Mouse (Mus musculus) midbrain, postnatal 0 days (tissue): ENCODE data around the gene Ubxn1. TPM values are rescaled to one million over a fixed set of nuclear protein-coding genes. Genes with fewer than 3 reads are reported as not detected.
"Not testable (repeated sequence)": the region's sequence is repeated elsewhere in the genome, so short reads cannot be mapped to it uniquely, and the experiment has no call there.

Experiments used
- ATAC-seq: fragments of 200-750 bp; cut with Nextera tagmentation; 2 replicates; pipeline ENCODE4 v1.8.0; 2017; ENCODE audit warnings: moderate number of reproducible peaks, mild to moderate bottlenecking, moderate TSS enrichment, moderate library complexity; ENCODE audit not compliant: low FRiP score
- DNase-seq: peaks from one replicate; pipeline ENCODE4 v3.0.0-alpha.2; 2015; ENCODE audit warnings: low spot score
- H3K27ac ChIP-seq: fragments of 300-500 bp; sonication (generic); 2 replicates; pipeline ENCODE4 v1.5.1; 2014; ENCODE audit warnings: low read depth, mild to moderate bottlenecking, low read length, mixed read lengths
- H3K27me3 ChIP-seq: fragments of 300-500 bp; sonication (generic); 2 replicates; pipeline ENCODE4 v1.6.1; 2014; ENCODE audit warnings: low read length, control low read depth, mixed read lengths; ENCODE audit not compliant: insufficient read depth
- H3K36me3 ChIP-seq: fragments of 300-500 bp; sonication (generic); 2 replicates; pipeline ENCODE4 v1.6.1; 2014; ENCODE audit warnings: low read length, control low read depth, mixed read lengths; ENCODE audit not compliant: insufficient read depth
- H3K4me1 ChIP-seq: fragments of 300-500 bp; sonication (generic); 2 replicates; pipeline ENCODE4 v1.6.1; 2014; ENCODE audit warnings: mild to moderate bottlenecking, control low read depth, antibody characterized with exemption, low read length, mixed read lengths; ENCODE audit not compliant: insufficient read depth
- H3K4me2 ChIP-seq: fragments of 300-500 bp; sonication (generic); 2 replicates; pipeline ENCODE4 v1.6.1; 2014; ENCODE audit warnings: low read depth, mild to moderate bottlenecking, low read length, mixed read lengths; ENCODE audit not compliant: poor library complexity, severe bottlenecking
- H3K4me3 ChIP-seq: fragments of 300-500 bp; sonication (generic); 2 replicates; pipeline ENCODE4 v1.5.1; 2014; ENCODE audit warnings: low read depth, mild to moderate bottlenecking, low read length, moderate library complexity
- H3K9ac ChIP-seq: fragments of 300-500 bp; sonication (generic); replicated peaks from 2 replicates; pipeline ENCODE4 v1.6.1; 2014; ENCODE audit warnings: mild to moderate bottlenecking, low read length, moderate library complexity, mixed read lengths; ENCODE audit not compliant: poor library complexity, severe bottlenecking
- H3K9me3 ChIP-seq: fragments of 300-500 bp; sonication (generic); 2 replicates; pipeline ENCODE4 v1.6.1; 2016; ENCODE audit warnings: low read length, control low read depth
- CTCF ChIP-seq: IDR thresholded peaks from 2 replicates; pipeline ENCODE4 v1.5.1; 2016; ENCODE audit warnings: antibody characterized with exemption, mild to moderate bottlenecking
- WGBS: fragments of 180-500 bp; shearing (Covaris S2); extraction: QIAGEN DNeasy Blood & Tissue Kit; methylation state at CpG from one replicate; pipeline ENCODE4 v1.1.7; 2014; 5-methylcytosine and 5-hydroxymethylcytosine counted together
- polyA plus RNA-seq: library from polyadenylated mRNA; unstranded; fragments of >200 nt; fragmentation: Nextera tagmentation; extraction: Ambion mirVana; gene quantifications from 2 replicates; pipeline ENCODE4 v1.2.1, GENCODE M21; 2015
- total RNA-seq: library from RNA; depleted of rRNA; stranded (reverse); fragments of >200 nt; gene quantifications from 2 replicates; pipeline ENCODE4 v1.2.3, GENCODE M21; 2014

Ubxn1 gene
- total and polyA plus RNA-seq, 2 experiments from 2014 or later, result 73.5 to 142 TPM

DNA sequence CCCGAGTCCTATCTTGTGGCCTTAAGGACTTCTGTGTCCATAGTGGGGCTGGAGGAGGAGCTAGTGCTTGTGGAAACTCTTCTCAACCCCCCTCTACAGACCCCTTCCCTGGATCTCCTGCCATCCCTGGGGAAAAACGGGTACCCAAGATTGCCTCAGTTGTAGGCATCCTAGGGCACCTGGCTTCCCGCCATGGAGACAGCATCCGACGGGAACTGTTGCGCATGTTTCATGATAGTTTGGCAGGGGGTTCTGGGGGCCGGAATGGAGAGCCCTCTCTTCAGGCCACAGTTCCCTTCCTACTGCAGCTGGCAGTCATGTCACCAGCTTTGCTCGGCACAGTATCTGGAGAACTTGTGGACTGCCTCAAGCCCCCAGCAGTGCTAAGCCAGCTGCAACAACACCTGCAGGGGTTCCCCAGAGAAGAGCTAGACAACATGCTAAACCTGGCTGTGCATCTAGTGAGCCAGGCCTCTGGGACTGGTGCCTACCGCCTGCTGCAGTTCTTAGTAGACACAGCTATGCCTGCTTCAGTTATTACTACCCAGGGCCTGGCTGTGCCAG lies 24.2 kb downstream of the Ubxn1 start:
- H3K4me2 ChIP-seq, result no peak overlapping the region
- H3K9me3 ChIP-seq, result no peaks in the 10 kb centered on the region
- H3K27me3 ChIP-seq, result no peaks in the 10 kb centered on the region
- no peak for ATAC-seq
- no peak overlapping the region for H3K27ac ChIP-seq
- H3K4me1 ChIP-seq, result peaks cover 6% of the 10 kb centered on the region
- no peak overlapping the region for H3K4me3 ChIP-seq
- no peak for TF ChIP-seq CTCF
- H3K9ac ChIP-seq, result no peak overlapping the region
- peaks cover 5% of the 10 kb centered on the region; the same call in 1 of the 2 replicates for H3K36me3 ChIP-seq
- DNase-seq, result no peak
- 93% methylated on average over 9 of the region's 9 CpGs for WGBS

DNA sequence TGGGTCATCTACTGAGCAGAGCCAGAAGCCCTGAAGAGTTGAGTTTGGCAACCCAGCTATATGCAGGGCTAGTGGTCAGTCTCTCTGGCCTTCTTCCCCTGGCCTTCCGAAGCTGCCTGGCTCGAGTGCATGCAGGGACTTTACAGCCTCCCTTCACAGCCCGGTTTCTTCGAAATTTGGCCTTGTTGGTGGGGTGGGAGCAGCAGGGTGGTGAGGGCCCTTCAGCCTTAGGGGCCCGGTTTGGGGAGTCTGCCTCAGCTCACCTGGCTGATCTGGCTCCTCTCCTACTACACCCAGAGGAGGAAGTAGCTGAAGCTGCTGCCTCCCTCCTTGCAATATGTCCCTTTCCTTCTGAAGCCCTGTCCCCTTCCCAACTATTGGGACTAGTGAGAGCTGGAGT lies 24.9 kb downstream of the Ubxn1 start:
- not testable (repeated sequence) for H3K9me3 ChIP-seq, H3K9ac ChIP-seq, H3K27ac ChIP-seq, H3K36me3 ChIP-seq, H3K27me3 ChIP-seq, H3K4me2 ChIP-seq, DNase-seq, ATAC-seq, H3K4me1 ChIP-seq, H3K4me3 ChIP-seq
- WGBS, result 90% methylated on average over 5 of the region's 5 CpGs

DNA sequence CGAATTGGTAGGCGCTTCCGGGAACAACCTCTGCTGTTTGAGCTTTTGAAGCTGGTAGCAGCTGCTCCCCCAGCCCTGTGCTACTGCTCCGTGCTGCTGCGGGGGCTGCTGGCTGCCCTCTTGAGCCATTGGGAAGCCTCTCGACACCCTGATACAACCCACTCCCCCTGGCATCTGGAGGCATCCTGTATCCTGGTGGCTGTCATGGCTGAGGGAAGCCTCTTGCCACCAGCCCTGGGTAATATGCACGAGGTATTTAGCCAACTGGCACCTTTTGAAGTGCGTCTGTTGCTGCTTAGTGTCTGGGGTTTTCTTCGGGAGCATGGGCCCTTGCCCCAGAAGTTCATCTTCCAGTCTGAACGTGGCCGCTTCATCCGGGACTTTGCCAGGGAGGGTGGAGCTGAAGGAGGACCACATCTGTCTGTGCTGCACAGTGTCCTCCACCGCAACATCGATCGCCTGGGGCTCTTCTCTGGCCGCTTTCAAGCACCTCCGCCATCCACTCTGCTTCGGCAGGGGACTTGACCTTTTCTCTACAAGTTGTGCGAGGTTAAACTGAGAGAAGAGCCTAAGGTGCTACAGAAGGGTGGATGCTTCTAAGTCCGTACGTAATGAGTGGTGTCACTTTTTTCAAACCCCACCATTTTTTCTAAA lies 26.0 kb downstream of the Ubxn1 start:
- not testable (repeated sequence) for H3K36me3 ChIP-seq, H3K4me1 ChIP-seq, H3K9me3 ChIP-seq, H3K27me3 ChIP-seq
- DNase-seq (peak; percentile 33), ATAC-seq (peak; percentile 55)
- Histone ChIP-seq H3K4me2 (peak overlapping the region; percentile 79), H3K4me3 (peak overlapping the region; percentile 85), H3K9ac (0 out of 2 replicates have a peak overlapping the region, but pooled peaks have one; percentile 24), H3K27ac (0 out of 2 replicates have a peak overlapping the region, but pooled peaks have one; percentile 43)
- 20% methylated on average over 21 of the region's 21 CpGs for WGBS

DNA sequence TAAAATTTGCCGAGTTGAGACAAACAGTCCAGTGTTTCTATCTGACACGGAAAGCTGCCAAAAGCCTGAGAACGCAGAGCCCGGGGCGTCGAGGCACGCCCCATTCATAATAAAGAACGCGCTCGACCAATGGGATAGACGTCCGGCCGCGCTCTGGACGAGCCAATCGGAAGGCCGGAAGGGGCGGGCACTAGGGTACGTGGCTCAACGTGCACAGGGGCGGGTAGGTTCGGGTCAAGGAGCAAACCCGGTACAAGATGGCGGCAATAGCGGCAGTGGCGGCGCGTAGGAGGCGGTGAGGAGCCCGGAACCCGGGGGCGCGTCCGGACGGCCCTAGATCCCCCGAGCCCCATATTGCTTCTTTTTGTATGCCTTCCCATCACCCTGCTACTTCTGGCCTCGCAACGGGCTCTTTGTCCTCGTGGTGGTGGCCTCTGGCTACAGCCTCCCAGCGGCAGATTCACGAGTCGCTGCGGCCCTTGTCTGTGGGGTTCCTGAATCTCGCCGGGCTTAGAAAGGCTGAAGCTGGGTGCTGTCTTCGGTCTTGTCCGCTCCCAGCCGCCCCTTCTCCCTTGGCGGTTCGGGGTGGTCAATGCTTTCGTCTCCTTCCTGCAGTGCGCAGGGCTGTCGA lies 26.7 kb downstream of the Ubxn1 start, which contains the start of gene Ganab:
Ganab (plus strand) TSS at position 207 of the 631 bp plus-strand sequence.
- peak within 1 kb of the TSS; percentile 91 for H3K27ac ChIP-seq
- H3K4me2 ChIP-seq, result peak within 1 kb of the TSS; percentile 79
- H3K4me3 ChIP-seq, result peak within 1 kb of the TSS; percentile 85
- H3K36me3 ChIP-seq, result peaks cover 5% of the 10 kb centered on the region; the same call in 1 of the 2 replicates
- peak; percentile 45 for TF ChIP-seq CTCF
- WGBS, result under 1% methylated on average over 51 of the region's 53 CpGs
- peak; percentile 98 for DNase-seq
- peaks cover 6% of the 10 kb centered on the region for H3K4me1 ChIP-seq
- peak; percentile 99 for ATAC-seq
- no peaks in the 10 kb centered on the region for H3K27me3 ChIP-seq
- H3K9me3 ChIP-seq, result no peaks in the 10 kb centered on the region
- peak within 1 kb of the TSS; percentile 84 for H3K9ac ChIP-seq

DNA sequence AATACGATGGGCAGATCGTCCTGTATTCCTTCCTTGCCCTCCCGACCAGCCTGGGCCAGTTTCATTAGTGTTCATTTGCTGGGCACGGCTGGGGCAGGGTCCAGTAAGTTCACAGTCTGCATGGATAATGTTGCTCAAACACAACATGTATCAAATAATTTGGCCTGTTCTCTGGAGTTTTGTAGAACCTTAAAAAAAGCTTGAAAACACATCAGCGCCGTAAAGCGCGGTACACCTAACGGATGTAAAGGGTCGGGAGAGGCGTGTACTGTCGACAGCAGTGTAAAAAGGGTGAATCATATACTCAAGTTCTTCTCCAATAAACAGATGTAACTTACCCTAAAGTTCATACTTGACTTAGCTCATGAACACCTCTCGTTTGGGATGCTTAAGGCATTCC lies 27.3 kb downstream of the Ubxn1 start:
- 19% methylated on average over 13 of the region's 13 CpGs for WGBS

DNA sequence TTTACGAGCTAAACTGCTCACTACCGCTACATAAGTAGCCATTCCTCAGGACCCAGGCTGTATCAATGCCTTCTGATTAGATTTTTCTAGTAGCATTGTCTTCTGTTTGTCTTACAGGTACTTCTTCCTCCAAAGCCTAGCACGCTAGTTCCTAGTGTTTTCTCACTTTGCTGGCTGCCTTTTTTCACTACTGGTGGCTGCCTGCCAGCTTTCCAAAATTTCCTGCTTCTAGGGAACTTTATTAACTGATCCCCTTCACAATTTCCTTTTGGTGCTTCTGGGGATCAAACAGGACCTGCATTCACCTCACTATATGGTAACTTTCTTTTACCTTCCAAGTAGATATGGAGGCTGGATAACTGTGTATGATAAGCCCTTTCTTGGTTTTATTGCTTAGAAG lies 27.8 kb downstream of the Ubxn1 start:
- Histone ChIP-seq H3K27ac (no peak overlapping the region), H3K4me3 (peak overlapping the region; percentile 85), H3K4me2 (peak overlapping the region; percentile 79), H3K9ac (no peak overlapping the region; the same call in 1 of the 2 replicates), H3K36me3 (peaks cover 13% of the 10 kb centered on the region), H3K4me1 (peaks cover 6% of the 10 kb centered on the region), H3K27me3 (no peaks in the 10 kb centered on the region), H3K9me3 (no peaks in the 10 kb centered on the region)
- no peak for TF ChIP-seq CTCF
- ATAC-seq (no peak), DNase-seq (no peak)
- WGBS, result 58% methylated on average over 3 of the region's 3 CpGs

More for the DNA sequence above, 27.3 kb downstream of the Ubxn1 start:
- H3K27me3 ChIP-seq, result no peaks in the 10 kb centered on the region
- TF ChIP-seq CTCF, result no peak
- H3K4me1 ChIP-seq, result peaks cover 6% of the 10 kb centered on the region
- H3K9ac ChIP-seq, result peak overlapping the region; percentile 84
- H3K4me2 ChIP-seq, result peak overlapping the region; percentile 79
- peak overlapping the region; percentile 91 for H3K27ac ChIP-seq
- ATAC-seq (no peak), DNase-seq (no peak)
- H3K4me3 ChIP-seq, result peak overlapping the region; percentile 85
- H3K9me3 ChIP-seq, result no peaks in the 10 kb centered on the region
- H3K36me3 ChIP-seq, result peaks cover 8% of the 10 kb centered on the region
